Mouse (Mus musculus): Measurements from ENCODE around the gene Mmp24.

DNA sequence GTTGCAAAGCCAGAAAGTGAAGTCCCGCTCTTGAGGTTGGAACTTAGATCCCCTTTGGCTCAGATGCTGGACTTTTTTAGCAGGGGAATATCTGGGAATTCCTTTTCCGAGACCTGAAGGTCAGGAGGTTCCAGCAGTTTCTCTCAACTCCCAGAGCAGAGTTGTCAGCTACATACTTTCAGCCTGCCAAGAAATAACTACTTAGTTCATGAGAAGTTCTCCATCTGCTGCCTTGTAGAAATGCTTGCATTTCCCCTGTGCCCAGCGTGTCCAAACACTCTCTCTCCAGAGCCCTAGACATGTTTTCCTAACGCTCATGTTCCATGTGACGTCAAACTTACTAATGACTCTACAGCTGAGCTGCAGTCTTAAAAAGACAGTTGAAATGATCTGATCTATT, 40.1 kb upstream of the Mmp24 start:
- no peak for TF ChIP-seq POLR2A (IDR thresholded peaks at IDR 0.05; ENCODE audit: low read depth, low read length)
- no peak for TF ChIP-seq CTCF (IDR thresholded peaks at IDR 0.05; ENCODE audit: borderline replicate concordance, insufficient read depth, low read length)
